Mouse (Mus musculus): ENCODE measurements around the gene Cenpc1.

Gene Cenpc1

GRCm38 (mm10) chr5:86065101-86065875 lies at the start of gene Cenpc1:
Gene Cenpc1, minus strand, starts transcription at chr5:86065583.
- in situ Hi-C loops (cut with MboI): loop anchor here (10.0 kb wide), 1 partner anchor 740 kb away; the partner anchor contains the start of gene Ythdc1

DNA sequence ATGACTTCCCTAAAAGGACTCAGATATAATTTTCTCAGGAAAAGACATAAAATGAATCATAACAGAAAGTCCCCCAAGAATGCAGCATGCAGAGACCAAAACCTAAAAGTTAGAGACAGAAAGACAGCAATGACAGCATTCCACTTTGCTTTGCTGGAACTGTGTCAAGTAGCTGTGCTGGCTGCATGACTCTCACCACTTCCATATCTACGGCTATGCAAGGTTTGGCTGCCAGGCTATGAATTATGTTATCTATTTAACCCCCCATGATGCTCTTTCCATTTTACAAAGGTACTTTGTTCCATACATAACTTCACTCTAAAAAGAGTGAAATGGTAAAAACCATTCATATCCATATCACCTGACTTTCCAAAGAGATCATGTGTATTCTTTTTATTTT lies 48.6 kb upstream of the Cenpc1 start:
- in situ Hi-C loops (cut with MboI): no loop called here

GRCm38 (mm10) chr5:86113037-86113436 lies 47.7 kb upstream of the Cenpc1 start:
- in situ Hi-C loops (cut with MboI): no loop called here

DNA sequence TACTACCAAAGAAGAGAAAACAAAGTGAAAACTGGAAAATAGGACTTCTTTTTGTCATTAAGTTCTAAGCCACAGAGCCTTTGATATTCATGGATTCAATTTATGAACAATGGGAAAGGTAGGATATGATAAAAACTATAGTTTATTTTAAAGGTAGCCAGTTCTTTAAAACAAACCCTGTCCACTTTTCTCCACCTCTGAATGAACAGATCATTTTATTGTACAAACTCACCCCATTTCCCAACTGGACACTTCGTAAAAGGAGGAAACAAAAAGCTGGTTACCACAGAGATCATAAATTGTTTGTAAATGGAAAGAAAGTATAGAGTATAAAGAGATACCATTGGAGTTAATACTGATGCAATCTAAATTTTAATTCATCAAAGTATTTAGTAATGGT lies 45.7 kb upstream of the Cenpc1 start:
- in situ Hi-C loops (cut with MboI): no loop called here

DNA sequence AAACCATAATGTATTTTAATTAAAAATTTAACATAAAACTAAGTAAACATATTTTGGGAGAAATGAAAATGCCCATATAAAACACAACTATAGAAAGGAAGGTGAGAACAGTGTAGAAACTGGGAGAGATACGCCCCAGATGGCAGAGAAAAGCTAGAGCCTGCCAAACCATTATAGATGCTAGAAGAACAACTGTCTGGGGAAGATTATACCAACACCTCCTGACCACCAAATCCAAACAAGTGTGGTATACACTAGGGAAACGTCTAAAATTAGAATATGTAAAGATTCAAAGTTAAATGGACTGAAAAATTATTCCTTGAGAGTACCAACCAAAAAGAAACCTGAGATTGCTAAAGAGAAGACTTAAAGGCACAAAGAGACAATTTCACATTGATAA lies 41.2 kb upstream of the Cenpc1 start:
- in situ Hi-C loops (cut with MboI): no loop called here

- in situ Hi-C loops (cut with MboI): no loop called here
Measured at GRCm38 (mm10) chr5:86102176-86102575, 36.8 kb upstream of the Cenpc1 start.

DNA sequence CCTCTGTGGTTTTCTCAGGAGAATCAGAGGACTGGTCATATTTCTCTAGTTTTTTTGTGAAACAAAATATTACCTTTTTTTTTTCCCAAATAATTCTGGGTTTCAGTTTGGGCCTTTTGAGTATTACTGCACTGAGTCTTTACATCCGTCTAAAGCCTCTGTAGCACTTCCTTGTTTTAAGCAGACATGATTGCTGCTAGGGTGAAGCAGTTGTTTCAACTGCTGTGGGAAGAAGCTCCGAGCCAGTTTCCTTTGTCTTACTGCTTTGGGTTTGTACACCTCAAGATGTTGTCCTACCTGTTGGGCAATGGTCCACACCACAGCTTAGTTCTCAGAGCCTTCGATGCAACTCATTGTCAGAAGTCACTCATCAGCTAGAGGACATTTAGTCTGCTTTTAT lies 35.2 kb upstream of the Cenpc1 start:
- in situ Hi-C loops (cut with MboI): no loop called here

- in situ Hi-C loops (cut with MboI): no loop called here
Measured at GRCm38 (mm10) chr5:86098988-86099387, 33.6 kb upstream of the Cenpc1 start.

DNA sequence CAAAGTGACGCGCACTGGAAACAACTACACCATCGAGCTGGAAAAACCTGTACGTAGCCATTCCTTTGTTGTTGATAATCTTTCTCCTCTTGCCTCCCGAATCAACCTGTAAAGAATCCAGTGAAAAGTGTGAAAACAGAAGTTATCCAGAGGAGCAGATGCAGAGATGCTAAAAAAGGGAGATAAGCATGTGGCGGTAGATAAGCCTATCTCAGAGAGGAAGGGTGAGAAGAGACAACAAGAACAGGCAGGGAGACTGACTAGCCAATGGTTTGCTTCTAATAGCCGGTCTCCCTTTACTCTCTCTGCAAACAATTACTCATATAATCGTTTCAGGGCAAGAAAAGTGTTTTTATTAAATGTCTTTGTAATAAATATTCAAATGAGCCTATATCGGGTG lies 29.4 kb upstream of the Cenpc1 start:
- in situ Hi-C loops (cut with MboI): no loop called here

DNA sequence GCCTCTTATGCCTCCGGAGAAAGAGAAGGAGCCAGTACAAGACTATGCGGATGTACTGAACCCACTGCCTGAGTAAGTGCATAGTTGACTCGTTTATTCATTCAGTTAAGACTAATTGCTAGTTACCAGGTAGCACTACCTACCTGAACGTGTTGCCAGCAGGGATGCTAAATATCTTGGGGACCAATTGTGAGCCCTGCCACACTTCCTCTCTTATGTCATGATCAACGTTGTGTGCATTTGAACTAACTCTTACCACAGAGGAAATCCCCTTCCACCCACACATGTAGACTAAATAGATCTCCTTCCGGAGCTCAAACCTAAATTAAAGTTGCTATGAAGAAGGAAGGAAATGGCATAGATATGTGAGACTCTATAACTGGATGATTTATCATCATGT lies 21.4 kb upstream of the Cenpc1 start:
- in situ Hi-C loops (cut with MboI): no loop called here

- in situ Hi-C loops (cut with MboI): no loop called here
Measured at GRCm38 (mm10) chr5:86084979-86085378, 19.6 kb upstream of the Cenpc1 start.

GRCm38 (mm10) chr5:86083987-86084386 lies 18.6 kb upstream of the Cenpc1 start:
- in situ Hi-C loops (cut with MboI): no loop called here

GRCm38 (mm10) chr5:86078720-86079334 lies 13.4 kb upstream of the Cenpc1 start:
- in situ Hi-C loops (cut with MboI): loop anchor here (10.0 kb wide), 1 partner anchor 96 kb away; the partner anchor contains the start of gene Uba6

DNA sequence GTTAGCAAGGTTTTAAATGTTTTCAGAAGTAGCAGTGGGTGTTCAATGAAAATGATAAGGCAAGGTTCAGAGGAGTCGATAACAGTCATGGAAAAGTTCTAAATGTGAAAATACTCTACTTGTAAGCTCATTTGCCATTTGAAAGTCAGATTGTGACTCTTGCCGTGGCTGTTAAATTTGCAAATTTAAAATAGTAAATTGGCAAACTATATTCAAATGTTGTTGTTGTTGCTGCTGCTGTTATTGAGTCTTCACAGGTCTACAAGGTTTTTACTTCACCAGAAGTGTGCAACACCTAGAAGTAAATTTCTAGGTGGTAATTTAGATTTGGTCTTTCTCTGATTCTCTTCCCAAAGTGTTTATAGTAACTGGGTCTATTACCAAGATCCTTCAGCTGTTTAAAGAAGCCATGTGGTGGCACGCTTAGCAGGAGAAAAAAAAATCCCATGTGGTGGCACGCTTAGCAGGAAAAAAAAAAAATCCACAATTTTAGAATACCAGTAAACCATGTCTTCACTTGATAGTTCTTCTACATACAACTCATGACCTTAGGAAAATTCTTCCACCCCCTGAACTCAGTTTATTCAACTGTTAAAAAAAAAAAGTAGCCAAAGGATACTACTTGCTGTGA lies 7.5 kb upstream of the Cenpc1 start:
- in situ Hi-C loops (cut with MboI): loop anchor here (10.0 kb wide), 1 partner anchor 102 kb away; the partner anchor contains the start of gene Uba6

- in situ Hi-C loops (cut with MboI): loop anchor here (10.0 kb wide), 1 partner anchor 103 kb away; the partner anchor contains the start of gene Uba6
Measured at GRCm38 (mm10) chr5:86071538-86071937, 6.2 kb upstream of the Cenpc1 start, which contains the start of gene Stap1. Gene Stap1, plus strand, starts transcription at chr5:86071746.

- in situ Hi-C loops (cut with MboI): loop anchor here (10.0 kb wide), 1 partner anchor 736 kb away; the partner anchor contains the start of gene Ythdc1
Measured at GRCm38 (mm10) chr5:86069121-86069520, 3.7 kb upstream of the Cenpc1 start.

- in situ Hi-C loops (cut with MboI): loop anchor here (10.0 kb wide), 1 partner anchor 736 kb away; the partner anchor contains the start of gene Ythdc1
Measured at GRCm38 (mm10) chr5:86068451-86068850, 3.1 kb upstream of the Cenpc1 start.

- in situ Hi-C loops (cut with MboI): loop anchor here (10.0 kb wide), 1 partner anchor 738 kb away; the partner anchor contains the start of gene Ythdc1
Measured at GRCm38 (mm10) chr5:86066551-86066929, 1.2 kb upstream of the Cenpc1 start.

DNA sequence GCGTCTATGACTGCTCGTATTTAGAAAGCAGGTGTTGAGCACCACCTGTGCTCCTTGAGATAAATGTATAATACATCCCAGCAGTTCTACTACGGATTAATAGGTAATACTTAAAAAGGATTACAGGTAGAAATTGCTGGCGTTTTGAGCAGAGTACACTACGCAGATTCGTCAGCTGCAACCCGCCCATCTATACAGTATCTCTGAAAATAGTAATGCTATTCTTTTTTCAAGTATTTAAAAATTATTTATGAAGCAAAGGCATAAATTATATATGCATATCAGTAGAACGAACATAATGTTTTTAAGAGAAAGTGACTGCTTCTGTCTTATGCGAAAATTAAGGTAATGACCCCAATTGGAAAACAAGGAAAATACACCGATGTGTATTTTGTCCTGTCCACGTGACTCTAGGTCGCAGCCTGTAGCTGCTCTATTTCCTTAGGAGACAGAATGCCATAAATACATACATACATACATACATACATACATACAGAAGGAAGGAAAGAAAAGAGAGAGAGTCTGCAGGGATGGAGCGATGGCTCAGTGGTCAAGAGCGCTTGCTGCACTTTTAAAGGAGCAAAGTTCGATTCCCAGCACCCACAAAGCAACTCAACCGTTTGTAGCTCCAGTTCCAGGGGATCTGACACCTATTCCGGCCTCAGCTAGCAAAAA lies 630 bp upstream of the Cenpc1 start:
- in situ Hi-C loops (cut with MboI): loop anchor here (10.0 kb wide), 1 partner anchor 739 kb away; the partner anchor contains the start of gene Ythdc1

DNA sequence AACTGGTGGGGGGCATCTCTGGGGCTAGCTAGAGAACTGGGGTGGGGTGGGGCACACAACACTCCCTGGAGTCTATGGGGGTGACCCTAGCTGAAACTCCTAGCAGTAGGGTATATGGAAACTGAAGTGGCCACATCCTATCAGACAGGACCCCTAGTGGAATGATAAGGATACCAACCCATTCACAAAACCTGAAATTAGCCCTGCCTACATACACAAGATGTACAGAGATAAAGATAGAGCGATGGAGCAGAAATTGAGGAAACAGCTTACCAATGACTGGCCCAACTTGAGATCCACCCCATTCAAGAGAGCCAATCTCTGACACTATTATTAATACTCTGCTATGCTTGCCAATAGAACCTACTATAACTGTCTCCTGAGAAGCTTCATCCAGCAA lies 1.9 kb downstream of the Cenpc1 start:
- in situ Hi-C loops (cut with MboI): loop anchor here (10.0 kb wide), 1 partner anchor 741 kb away; the partner anchor contains the start of gene Ythdc1

GRCm38 (mm10) chr5:86029820-86030219 lies 35.6 kb downstream of the Cenpc1 start:
- in situ Hi-C loops (cut with MboI): no loop called here

Data from mature B cell (primary cell).